Mouse (Mus musculus) left cerebral cortex, adult 18-20 months (tissue): ENCODE measurements at regions not wholly inside any gene's neighbourhood (a gene's known extent, or its start where the extent isn't known, plus 50 kb on each side); places are given as distances from the start of the nearest gene placed in this dataset.
"Not testable (repeated sequence)": the region's sequence is repeated elsewhere in the genome, so short reads cannot be mapped to it uniquely, and the experiment has no call there.

ENCODE experiments used
- DNase-seq, 2 experiments: peaks; one replicate each; pipeline ENCODE4 v3.0.0; 2021 to 2022; ENCODE audit warnings: low spot score in 2 of 2, mixed read lengths in 1 of 2

GRCm38 (mm10) chr2:166329556-166330340 lies 174.3 kb upstream of the Sulf2 start:
- no peak for DNase-seq

GRCm38 (mm10) chr2:166326932-166327331 lies 171.5 kb upstream of the Sulf2 start:
- DNase-seq = no peak

GRCm38 (mm10) chr2:166324954-166325353 lies 169.5 kb upstream of the Sulf2 start:
- no peak for DNase-seq

GRCm38 (mm10) chr2:166324439-166324838 lies 169.0 kb upstream of the Sulf2 start:
- peak; percentile 24 to 40 for DNase-seq

GRCm38 (mm10) chr2:166322668-166323043 lies 167.2 kb upstream of the Sulf2 start:
- DNase-seq = no peak

- DNase-seq = no peak
These were observed 166.7 kb upstream of the Sulf2 start for GRCm38 (mm10) chr2:166321992-166322667.

GRCm38 (mm10) chr2:166316409-166316916 lies 161.0 kb upstream of the Sulf2 start:
- DNase-seq = no peak

GRCm38 (mm10) chr2:166310438-166310837 lies 155.0 kb upstream of the Sulf2 start:
- no peak for DNase-seq

GRCm38 (mm10) chr2:166309882-166310281 lies 154.4 kb upstream of the Sulf2 start:
- no peak for DNase-seq

- no peak for DNase-seq
These were observed 152.1 kb upstream of the Sulf2 start for GRCm38 (mm10) chr2:166307551-166307950.

- DNase-seq = no peak
These were observed 149.9 kb upstream of the Sulf2 start for GRCm38 (mm10) chr2:166305044-166306002.

GRCm38 (mm10) chr2:166303854-166304253 lies 148.4 kb upstream of the Sulf2 start:
- DNase-seq = no peak

- DNase-seq = peak; percentile 8 to 29
These were observed 145.7 kb upstream of the Sulf2 start for GRCm38 (mm10) chr2:166301161-166301560.

GRCm38 (mm10) chr2:166294672-166295071 lies 139.2 kb upstream of the Sulf2 start:
- DNase-seq = no peak

GRCm38 (mm10) chr2:166292987-166293386 lies 137.5 kb upstream of the Sulf2 start:
- no peak for DNase-seq

GRCm38 (mm10) chr2:166291266-166291665 lies 135.8 kb upstream of the Sulf2 start:
- no peak for DNase-seq

- no peak for DNase-seq
These were observed 135.4 kb upstream of the Sulf2 start for GRCm38 (mm10) chr2:166290826-166291225.

GRCm38 (mm10) chr2:166289198-166289597 lies 133.7 kb upstream of the Sulf2 start:
- DNase-seq = no peak

GRCm38 (mm10) chr2:166281137-166281536 lies 125.7 kb upstream of the Sulf2 start:
- not testable (repeated sequence) for DNase-seq

GRCm38 (mm10) chr2:166280651-166281127 lies 125.2 kb upstream of the Sulf2 start:
- DNase-seq = no peak

GRCm38 (mm10) chr2:166279676-166280075 lies 124.2 kb upstream of the Sulf2 start:
- DNase-seq = no peak
